Mouse (Mus musculus) adrenal gland, postnatal 25 days (tissue): ENCODE measurements at regions not wholly inside any gene's neighbourhood (a gene's known extent, or its start where the extent isn't known, plus 50 kb on each side); places are given as distances from the start of the nearest gene placed in this dataset.

Experiments used
- DNase-seq: peaks from one replicate; pipeline ENCODE4 v3.0.0; 2021; ENCODE audit warnings: mixed read lengths

- no peak for DNase-seq
Observed at GRCm38 (mm10) chr17:62546286-62546685, 334.8 kb downstream of the Efna5 start.

DNA sequence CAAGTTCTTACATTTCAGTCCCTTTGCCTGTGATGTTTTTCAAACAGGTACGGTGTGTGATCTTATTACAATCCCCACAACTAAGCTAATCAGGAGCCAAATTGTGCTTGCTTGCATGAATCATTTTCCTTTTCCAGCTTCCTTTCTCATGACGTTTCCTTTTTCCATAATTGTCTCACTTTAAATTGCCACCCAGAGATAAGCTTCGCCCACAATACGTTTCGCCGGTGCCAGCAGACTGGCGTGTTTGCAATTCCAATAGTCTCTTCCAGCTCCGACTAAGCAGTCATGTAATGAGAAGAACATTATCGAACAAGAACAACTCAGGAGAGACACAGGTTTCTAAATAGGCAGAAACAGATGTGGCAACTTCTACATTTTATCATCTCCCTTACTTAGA lies 335.8 kb downstream of the Efna5 start:
- no peak for DNase-seq

GRCm38 (mm10) chr17:62543056-62543975 lies 337.8 kb downstream of the Efna5 start:
- DNase-seq: no peak

GRCm38 (mm10) chr17:62529911-62530310 lies 351.2 kb downstream of the Efna5 start:
- no peak for DNase-seq

DNA sequence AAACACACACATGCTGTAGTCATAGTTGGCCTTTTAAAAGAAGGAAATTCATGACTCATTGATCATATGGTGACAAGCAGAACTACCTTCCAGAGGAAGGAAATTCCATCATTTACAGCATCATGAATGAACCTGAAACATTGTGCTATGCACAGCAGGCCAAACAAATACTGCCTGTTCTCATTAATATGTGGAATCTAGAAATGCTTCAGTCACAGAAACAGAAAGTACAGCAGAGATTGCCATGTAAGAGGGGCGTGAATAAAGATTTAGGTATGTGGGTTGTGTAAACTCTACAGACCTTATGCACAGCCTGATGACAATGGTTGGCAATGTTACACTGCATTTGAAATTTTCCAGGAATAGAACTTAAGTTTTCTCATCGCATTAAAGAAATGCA lies 353.6 kb downstream of the Efna5 start:
- DNase-seq: no peak

- no peak for DNase-seq
Observed at GRCm38 (mm10) chr17:62513635-62514034, 367.5 kb downstream of the Efna5 start.

GRCm38 (mm10) chr17:62510184-62510583 lies 370.9 kb downstream of the Efna5 start:
- no peak for DNase-seq

- no peak for DNase-seq
Observed at GRCm38 (mm10) chr17:62507766-62508485, 373.2 kb downstream of the Efna5 start.

DNA sequence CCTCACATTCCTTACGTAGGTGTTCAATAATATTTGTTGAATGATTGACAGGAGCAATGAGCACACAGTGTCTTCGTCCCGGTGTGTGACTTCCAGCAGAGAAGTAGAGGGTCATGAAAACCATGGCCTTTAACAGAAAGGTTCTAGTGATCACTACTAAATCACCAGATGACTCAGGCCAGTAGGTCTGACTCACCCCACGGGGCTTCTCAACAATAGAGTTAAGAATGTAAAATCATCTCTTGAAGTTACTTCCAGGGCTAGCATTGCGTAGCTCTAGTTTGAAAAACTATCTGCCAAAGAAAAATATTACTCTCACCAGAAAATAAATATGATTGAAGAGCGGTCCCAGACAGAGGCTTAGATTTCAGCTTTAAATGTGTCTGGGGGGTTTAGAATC lies 376.4 kb downstream of the Efna5 start:
- DNase-seq: peak; percentile 23

DNA sequence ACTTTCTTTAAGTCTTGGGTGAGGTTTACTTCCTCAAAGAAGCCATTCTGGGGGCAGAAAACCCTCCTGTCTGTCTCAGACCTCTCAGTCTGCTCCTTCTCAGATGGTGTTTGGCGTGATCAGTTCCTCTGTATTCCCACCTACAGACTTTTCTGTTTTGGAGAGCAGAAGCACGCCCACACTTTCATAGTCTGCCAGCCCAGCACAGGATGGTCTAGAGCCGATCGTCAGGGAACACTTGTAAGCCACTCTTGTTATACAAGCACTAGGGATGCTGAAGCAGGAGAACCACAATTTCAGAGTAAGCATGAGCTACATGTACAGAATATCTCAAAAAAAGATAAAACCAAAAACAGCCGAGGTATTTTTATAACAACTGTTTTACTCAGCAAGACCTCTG lies 410.4 kb downstream of the Efna5 start:
- no peak for DNase-seq

- no peak for DNase-seq
Observed at GRCm38 (mm10) chr17:62469367-62469766, 411.8 kb downstream of the Efna5 start.

- no peak for DNase-seq
Observed at GRCm38 (mm10) chr17:62468859-62469258, 412.3 kb downstream of the Efna5 start.

DNA sequence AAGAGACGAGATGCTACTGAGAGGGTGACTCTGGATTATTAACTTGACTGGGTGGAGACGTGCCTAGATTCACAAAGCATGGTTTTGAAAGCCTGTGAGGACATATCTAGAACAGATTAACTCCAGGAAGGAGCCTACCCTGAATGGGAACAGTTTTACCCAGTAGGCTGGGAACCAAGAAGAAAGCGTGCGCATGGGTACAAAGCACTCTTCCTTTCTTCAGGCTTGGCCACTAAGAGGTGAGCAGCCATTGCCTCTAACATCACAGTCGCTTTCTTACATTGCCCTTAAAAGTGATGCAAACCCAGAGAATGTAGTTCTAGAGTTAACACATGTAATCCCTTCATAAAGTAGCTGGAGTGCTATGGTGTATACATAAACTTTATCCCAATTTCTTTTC lies 414.0 kb downstream of the Efna5 start:
- DNase-seq: no peak

GRCm38 (mm10) chr17:62464994-62465393 lies 416.1 kb downstream of the Efna5 start:
- DNase-seq: no peak

GRCm38 (mm10) chr17:62464228-62464627 lies 416.9 kb downstream of the Efna5 start:
- DNase-seq: no peak

DNA sequence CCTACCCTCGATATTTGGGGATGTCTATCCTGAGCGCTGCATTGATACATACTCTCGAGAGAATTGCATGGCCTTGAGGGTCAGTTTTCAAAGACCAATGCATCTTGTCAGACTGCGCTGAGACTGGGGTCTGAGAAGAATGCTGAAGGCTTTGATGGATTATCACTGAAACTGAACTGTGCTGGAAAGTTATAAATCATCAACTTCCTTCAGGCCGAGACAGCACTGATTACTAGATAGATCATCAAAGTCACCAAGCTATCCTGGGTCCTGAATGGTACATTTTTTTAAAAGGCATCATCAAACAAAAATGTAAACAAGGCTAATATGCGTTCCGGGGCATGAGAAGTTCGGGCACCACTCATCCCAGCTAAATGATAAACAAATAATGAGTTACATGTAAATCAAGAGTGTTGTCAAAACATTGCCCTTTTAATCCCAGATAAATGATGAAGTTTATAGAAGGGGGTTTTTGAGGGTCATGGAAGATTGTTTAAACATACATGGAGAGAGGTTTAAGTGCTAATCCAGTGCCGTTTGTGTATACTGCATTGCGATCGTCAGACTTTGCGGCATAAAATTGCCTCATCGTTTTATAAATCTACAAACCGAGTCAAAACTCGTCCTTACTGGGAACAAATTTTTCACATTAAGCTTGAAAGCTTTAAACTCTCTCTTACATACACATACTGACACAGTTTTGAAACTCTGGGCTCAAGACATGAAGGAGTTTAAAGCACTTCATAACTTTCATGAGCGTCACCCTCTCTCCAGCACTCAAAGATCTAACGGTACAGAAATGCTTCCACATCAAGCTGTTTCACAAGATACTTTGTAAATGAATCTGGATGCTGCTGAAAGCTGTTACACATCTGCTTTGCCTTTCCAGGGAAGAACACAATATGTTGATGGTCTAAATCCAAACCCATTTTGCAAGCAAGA lies 419.5 kb downstream of the Efna5 start:
- no peak for DNase-seq

GRCm38 (mm10) chr17:62458964-62459363 lies 422.2 kb downstream of the Efna5 start:
- DNase-seq: peak; percentile 73

DNA sequence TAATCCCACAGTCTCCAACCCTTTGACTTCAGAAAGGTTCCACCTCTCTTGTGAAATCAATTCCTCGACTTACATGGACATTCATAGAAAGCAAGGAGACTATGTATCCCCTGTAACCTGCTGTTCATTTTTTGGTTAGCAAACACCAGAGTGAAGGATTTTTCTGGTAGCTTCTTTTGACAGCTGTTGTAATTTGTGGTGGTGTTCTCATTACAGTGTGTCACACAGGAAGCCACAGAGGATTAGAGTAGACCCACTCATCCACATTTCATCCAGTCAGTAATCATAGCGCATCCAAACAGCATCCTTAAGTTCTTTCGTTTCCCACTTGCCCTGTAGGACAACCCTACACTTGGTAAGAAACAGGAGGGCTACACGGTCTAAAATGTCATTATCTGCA lies 443.1 kb downstream of the Efna5 start:
- DNase-seq: no peak

DNA sequence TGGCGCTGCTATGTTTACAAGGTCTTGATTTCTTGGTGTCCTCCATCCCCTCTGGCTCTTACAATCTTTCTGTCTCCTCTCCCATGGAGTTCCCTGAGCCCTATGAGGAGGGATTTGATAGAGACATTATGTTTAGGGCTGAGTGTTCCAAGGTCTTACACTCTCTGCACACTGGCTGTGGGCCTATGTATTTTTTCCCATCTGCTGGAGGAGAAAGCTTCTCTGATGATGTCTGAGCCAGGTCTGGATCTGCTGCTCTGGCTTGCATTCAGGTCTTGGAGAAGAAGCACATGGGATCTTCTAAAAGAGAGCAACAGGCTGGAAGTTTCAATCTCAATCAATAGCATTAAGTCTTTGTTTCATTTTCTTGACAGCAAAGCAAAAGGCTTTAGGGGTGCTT lies 445.1 kb downstream of the Efna5 start:
- no peak for DNase-seq

- DNase-seq: peak; percentile 55
Observed at GRCm38 (mm10) chr17:62423476-62424385, 457.4 kb downstream of the Efna5 start.

- no peak for DNase-seq
Observed at GRCm38 (mm10) chr17:62417584-62417983, 463.5 kb downstream of the Efna5 start.
